Mouse (Mus musculus): ENCODE measurements at regions not wholly inside any gene's neighbourhood (a gene's known extent, or its start where the extent isn't known, plus 50 kb on each side); places are given as distances from the start of the nearest gene placed in this dataset.
A peak's percentile ranks its signal among the peaks of the same experiment; 100 is the strongest.

DNA sequence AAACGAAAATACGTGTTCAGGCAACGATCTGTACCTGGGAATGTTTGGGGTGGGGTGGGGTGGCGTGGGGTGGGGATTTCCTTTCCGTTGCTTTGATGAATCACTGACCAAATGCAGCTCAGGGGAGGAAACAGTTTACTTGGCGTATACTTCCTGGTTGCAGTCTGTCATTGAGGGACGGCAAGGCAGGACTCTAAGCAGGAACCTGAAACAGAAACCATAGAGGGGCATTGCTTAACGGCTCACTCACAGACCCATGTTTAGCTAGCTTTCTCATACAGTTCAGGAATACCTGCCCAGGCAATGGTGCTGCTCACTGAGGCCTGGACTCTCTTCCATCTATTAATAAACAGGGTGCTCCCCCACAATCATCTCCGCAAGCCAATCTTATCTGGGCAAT, 55.1 kb upstream of the Smox start:
- DNase-seq: no peak

DNA sequence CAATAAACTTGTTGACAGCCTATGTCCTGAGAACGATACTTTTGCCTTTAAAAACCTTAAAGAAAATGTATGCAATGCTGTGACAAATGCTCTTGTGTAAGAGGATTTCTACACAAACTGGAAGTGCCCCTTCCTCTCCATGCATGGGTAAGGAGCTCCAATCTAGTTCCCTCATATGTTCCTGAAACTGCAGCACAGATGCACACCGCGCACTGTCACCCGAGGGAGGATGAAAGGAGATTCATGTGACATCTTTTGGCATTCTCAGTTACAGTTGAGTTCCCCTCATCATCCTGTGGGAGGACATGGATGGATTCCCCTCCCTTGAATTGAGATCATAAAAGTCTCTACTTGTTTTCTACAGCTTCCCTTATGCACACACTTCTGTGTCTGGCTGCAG, 60.8 kb upstream of the Smox start:
- no peak for DNase-seq

DNA sequence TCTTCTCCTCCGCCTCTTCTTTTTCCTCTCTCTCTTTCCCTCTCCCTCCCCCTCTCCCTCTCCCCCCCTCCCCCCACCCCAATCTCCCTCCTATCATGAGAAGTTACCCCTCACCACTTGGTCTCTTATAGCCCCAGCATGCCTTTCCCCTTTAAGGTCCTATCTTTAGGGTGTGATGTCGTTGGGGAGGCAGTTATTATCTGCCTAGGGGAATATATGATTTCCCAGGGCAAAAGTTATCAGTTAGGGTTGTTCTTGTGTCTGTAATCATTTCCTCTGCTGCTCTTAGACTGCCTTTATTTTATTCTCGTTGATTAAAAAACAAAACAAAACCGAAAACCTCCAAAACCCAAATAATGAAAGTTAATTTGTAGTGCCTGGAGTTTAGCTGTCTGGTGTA, 63.2 kb upstream of the Smox start:
- DNase-seq: no peak

DNA sequence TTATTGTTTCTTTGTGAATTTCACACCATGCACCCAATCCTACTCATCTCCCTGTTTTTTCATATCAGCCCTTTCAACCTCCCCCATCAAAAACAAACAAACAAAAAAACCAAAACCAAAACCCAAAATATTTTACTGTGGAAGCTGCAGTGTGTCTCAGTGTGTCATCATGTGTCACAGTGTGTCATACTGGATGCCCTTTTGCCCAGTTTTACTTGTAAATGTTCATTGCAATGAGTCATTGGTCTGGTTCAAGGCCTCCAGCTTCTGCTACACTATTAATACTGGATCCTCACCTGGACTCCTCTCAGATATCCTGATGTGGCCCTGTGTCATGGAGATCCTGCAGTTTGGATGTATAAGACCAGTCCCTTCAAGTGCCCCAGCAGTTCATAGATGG, 64.4 kb upstream of the Smox start:
- no peak for DNase-seq

DNA sequence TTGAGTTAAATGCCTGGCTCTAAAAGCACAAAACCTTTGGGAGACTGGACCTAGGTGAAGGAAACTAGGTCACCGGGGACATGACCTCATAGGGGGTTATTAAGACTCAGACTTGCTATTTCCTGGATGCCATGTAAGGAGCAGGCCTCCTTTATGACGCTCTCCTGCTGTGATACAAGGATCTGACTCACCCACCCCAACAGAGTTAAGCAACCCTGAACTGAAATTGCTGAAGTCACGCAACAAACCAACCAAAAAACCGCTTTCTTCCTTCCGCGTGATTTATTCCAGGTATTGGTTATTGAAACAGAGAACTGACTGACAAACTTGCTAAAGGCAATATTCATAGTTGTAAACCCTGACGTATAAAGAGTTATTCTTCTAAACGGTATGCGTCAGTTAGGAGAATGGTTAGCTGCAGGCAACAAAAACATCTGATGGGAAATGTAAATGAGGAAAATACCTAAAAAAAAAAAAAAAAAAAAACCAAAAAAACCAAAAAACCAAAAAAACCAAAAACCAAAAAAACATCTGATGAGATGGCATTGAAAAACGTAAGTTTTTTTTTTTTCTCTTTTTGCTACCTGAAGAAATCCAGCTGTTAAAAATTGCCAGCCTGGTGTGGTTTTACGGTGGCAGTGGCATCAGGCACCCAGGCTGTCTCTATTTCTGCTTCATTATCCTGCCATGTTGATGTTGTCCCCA, 67.5 kb upstream of the Smox start:
- DNase-seq: no peak

DNA sequence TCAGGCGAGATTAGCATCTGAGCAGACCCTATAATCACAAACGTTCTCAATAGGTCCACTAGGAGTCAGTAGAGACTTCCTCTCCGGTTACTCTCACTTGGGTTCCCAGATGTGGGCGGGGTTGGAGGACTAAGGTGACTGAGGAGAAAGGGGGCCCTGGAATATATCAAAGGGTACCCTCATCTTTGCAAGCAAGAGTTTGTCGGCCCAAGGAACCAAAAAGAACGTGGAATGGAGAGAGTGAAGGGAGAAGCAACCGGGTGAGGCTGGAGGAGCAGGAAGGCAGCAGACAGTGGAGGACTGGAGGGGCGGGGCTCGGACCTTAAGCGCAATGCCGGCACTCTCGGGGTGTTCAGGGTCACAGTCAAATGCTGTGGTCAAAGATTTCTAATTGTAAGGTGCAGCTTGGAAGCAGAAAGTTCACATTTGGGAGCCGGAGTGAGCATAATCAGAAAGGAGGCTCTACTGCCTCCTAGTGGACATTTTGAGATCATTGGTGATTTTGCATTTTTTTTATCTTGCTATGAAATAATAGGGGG, 68.3 kb upstream of the Smox start:
- peak; percentile 73 for DNase-seq

DNA sequence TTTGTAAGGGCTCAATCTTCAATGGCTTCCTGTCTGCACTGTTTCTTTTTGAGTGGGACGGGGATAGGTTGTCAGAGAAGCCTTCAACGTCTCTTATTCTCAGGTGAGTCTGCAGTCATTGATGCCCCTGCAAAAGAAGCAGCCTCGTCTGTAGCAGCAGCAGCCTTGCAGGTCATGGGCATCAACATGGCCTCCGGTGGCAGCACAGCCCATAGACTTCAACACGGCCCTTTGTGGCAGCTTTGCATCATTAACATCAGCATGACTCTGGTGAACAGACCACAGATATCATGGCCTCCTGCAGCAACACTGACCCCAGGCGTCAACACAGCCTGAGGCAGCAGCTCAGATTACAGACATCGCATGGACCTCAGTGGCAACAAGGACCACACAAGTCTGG, 65.4 kb upstream of the Rnf24 start:
- no peak for DNase-seq

DNA sequence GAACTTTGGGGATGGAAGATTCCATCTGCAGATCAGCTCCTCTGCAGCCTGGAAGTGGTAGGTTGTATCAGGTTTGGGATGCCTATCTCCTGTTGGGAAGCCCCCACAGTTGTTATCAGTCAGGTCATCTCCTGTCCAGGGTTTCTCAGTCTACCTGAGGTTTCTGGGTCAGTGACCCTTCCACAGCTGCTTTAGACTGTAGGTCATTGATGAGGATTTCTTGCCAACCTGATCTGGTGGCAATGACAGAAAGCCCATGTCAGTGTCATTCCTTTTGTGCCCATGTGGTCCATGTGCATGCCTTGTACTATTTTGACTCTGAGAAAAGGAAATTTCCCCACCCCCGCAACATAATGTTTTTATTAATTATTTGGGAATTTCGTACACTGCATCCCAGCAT, 64.8 kb upstream of the Rnf24 start:
- no peak for DNase-seq

DNA sequence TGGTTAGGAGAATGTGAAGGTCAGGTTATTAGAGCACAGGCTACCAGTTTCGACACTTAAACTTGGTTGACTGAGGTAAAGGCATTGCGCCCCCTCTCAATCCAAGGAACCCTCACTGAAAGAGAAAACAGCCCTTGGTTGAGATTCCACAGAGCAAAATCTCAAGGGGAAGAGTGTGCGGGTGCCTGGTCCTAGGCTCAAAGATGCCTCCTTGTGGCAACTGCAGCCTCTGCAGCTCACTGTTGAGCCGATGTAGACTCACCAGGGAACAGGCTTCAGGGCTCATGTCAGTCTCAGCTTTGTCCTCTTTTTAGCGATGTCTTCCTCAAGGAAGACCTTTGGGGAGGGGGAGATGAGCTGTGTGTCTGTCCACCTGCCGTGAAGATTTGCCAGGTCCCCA, 63.8 kb upstream of the Rnf24 start:
- DNase-seq: peak; percentile 60

DNA sequence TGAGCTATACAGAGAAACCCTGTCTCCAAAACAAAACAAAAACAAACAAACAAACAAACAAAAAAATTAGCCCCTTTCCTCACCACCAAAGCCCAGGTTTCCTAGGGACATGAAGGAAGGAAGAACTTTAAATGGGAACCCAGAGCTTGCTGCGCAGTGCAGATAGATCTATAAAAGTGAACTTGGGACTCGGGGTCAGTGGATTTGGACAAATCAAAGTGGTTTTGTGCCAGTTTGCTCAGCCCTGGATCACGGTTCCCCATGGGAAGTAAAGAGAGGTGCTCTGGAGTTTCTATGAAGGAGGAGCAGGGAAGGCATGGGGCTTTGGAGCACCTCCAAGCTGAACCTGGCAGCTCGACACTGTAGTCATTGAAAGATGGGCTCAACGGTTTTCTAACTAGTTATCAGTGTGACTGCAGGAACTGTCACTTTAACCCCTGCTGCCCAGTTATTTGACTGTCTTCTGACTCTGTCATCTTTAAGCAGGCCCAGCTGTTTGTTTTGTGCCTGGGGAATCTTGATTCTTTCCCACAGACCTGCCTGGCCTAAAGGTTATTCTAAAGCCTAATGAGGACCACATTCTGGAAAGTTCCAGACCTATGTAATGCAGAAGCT, 58.3 kb upstream of the Rnf24 start:
- no peak for DNase-seq

DNA sequence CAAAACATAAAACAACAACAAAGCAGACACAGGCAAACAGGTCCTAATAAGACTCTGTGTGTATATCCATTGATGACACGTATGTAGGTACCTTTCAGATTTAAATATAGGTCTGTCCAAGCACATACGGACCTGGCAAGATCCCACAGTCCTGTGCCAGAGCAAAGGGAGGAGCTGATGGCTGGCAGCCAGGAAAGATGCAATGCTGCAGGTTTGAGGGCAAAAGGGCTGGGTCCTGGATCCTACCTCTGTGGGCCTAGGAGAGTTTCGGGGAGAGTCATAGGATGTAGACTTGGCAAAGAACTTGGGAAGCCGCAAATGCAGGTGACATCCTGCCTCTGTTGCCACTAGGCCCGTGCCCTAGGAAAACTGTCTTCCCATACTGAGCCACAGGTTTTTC, 54.6 kb upstream of the Rnf24 start:
- DNase-seq: no peak

DNA sequence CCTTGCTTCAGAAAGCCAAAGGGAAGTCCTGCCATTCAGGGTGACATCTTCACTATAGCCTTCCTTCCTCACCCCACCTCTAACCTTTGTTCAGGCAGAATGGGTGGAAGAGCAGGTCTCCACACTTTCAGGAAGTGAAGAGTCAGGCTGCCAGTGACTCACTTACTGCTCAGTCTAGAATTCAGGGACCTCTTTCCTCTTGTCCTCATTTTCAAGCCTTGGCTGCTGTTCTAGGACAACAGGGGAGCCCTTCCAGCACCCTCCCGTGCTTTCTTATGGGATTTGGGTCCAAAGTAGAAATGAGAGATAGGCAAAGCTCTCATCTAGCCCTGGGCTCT, 51.5 kb upstream of the Rnf24 start:
- no peak for DNase-seq

DNA sequence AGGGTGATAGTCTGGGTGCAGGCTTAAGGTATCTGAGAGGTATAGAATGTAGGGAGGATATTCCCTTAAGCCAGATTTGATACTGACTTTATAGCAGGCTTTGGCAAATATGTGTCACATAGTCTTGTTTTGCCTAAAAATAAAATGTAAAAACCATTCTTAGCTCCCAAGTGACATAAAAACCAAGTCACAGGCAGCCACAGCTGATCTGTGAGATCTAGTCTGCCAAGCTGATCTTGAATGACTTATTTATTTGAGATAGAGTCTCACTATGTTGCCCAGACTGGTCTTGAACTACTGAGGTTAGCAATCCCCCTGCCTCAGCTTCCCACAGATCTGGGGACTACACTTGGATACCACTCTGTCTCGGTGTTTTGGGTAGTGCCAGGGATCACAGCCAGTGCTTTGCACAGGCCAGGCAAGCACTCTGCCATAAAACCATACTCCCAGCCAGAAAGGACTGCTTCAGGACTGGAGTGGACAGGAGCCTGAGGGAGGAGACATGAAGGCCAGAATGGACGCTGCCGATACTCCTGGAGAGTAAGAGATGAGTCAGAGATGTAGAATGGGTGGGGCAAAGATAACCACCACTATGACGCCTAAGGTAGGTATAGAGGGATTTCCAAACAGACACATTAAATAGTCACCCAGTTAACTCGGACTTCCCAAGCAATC, 51.0 kb upstream of the Rnf24 start:
- no peak for DNase-seq

All from lung, postnatal 14 days (tissue).